Mouse (Mus musculus): ENCODE measurements around the gene Man1b1.

GRCm38 (mm10) chr2:25326036-25326435, 6.1 kb upstream of the Man1b1 start:
- TF ChIP-seq CTCF (IDR thresholded peaks at IDR 0.05), result no peak
- TF ChIP-seq POLR2A (IDR thresholded peaks at IDR 0.05; ENCODE audit: insufficient read depth, low read depth, low read length), result no peak
